ENCODE assay signal across 20 mouse cellular contexts in the genomic region with DNA sequence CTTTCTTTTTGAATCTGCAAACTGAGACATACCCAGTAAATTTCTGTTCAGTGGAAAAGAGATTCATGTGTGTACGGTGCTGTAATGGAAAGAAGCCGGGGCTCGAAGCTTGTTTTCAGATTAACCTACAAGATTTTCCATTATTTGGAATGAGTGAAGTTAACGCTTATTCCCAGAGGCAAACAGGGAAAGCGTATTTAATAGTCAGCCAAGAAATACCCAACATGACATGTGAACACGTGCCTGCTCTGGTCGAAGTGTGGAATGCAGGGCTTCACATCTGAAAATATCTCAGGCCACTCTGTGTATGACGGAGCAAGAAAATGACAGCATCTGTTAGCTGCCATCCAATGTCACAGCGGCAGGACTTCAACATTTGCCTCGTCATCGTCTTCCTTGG.
"Had no signal": no experiment of that assay in that cellular context is flagged by ENCODE, and none has a peak within 500 bp of the region (broad histone marks: within the 10 kb centered on the region; RNA-seq: fewer than 3 reads in every experiment).

No protein-coding gene starts in this region.

- H3K9ac ChIP-seq: liver, embryonic 14.5 days; liver, postnatal 0 days; lung, embryonic 14.5 days; neural tube, embryonic 12.5 days; neural tube, embryonic 15.5 days; stomach, embryonic 15.5 days had no signal

- H3K27me3 ChIP-seq: megakaryocyte, embryonic 14.5 days; neural tube, embryonic 12.5 days; neural tube, embryonic 15.5 days; stomach, embryonic 15.5 days had no signal

- H3K27ac ChIP-seq: kidney, postnatal 0 days; layer of hippocampus, adult 2 months; liver, embryonic 14.5 days; midbrain, embryonic 10.5 days; neural tube, embryonic 12.5 days; neural tube, embryonic 15.5 days; stomach, embryonic 15.5 days had no signal

- DNase-seq: kidney, adult 2 months; kidney, postnatal 25 days; liver, postnatal 0 days; lung, postnatal 36 days; midbrain, embryonic 14.5 days; right cerebral cortex, postnatal 25 days; spleen, adult 18-20 months; thymus, postnatal 25 days had no signal

- H3K9me3 ChIP-seq: midbrain, embryonic 10.5 days; neural tube, embryonic 12.5 days; neural tube, embryonic 15.5 days; stomach, embryonic 15.5 days had no signal

- ATAC-seq: intestine, postnatal 0 days; liver, postnatal 0 days; lung, postnatal 0 days had no signal

- H3K36me3 ChIP-seq: midbrain, embryonic 10.5 days; neural tube, embryonic 12.5 days; neural tube, embryonic 15.5 days; stomach, embryonic 15.5 days had no signal

- H3K4me2 ChIP-seq: liver, embryonic 11.5 days; lung, embryonic 14.5 days; neural tube, embryonic 12.5 days; neural tube, embryonic 15.5 days; stomach, embryonic 15.5 days had no signal

- H3K4me1 ChIP-seq: megakaryocyte, embryonic 14.5 days; midbrain, embryonic 10.5 days; neural tube, embryonic 12.5 days; neural tube, embryonic 15.5 days; stomach, embryonic 15.5 days had no signal

- H3K4me3 ChIP-seq: layer of hippocampus, adult 2 months; megakaryocyte, embryonic 14.5 days; midbrain, embryonic 10.5 days; neural tube, embryonic 12.5 days; neural tube, embryonic 15.5 days; stomach, embryonic 15.5 days had no signal
